Mouse (Mus musculus) layer of hippocampus, adult 8-10 months (tissue): ENCODE results near the gene Ptgr1. TPM values are rescaled to one million over a fixed set of nuclear protein-coding genes. Genes with fewer than 3 reads are reported as not detected.

Source experiments
- DNase-seq, 2 experiments: peaks; one replicate each; pipeline ENCODE4 v3.0.0; 2022; ENCODE audit warnings: low spot score in 2 of 2
- total RNA-seq, 4 experiments: library from RNA; stranded (reverse); gene quantifications; 2 replicates each; pipeline ENCODE4 v1.2.4; 2022

Gene Ptgr1
- 1 to 10 TPM; 1.6 to 3.4 (median 3.1) TPM for total RNA-seq

DNA sequence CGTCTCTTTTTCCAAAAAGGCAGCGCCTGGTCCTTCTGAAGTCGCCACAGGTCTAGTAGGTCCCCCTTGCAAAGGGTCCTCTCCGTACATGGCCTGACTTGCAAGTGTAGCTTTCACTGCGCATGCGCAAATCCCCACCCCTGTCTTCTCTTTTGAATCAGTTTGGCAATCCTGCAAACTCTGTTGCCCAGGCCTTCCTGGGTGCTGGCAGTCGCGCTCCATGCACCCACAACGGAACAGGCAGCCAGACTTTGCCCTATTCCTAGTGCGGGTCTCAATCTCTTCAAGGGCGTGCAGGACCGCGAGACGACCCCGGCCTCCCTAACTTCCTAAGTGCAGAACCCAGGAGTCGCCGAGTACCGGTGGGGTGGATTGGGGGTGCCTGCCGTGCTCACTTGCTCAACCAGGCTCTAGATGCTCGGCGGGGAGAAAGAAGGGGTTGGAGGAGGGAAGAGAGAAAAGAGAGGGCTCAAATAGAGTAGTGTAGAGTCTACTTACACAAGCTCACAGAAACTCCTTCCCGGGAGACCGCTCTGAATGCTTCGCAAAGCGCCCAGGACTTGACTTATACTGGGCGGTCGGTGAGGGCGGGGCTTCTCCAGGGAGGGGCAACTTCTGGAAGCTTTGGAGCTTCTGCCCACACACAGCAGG lies at the start of gene Ptgr1:
TSS of gene Ptgr1 (minus strand) at position 580 of the 651 bp plus-strand sequence.
- DNase-seq, result peak; percentile 61 to 81

DNA sequence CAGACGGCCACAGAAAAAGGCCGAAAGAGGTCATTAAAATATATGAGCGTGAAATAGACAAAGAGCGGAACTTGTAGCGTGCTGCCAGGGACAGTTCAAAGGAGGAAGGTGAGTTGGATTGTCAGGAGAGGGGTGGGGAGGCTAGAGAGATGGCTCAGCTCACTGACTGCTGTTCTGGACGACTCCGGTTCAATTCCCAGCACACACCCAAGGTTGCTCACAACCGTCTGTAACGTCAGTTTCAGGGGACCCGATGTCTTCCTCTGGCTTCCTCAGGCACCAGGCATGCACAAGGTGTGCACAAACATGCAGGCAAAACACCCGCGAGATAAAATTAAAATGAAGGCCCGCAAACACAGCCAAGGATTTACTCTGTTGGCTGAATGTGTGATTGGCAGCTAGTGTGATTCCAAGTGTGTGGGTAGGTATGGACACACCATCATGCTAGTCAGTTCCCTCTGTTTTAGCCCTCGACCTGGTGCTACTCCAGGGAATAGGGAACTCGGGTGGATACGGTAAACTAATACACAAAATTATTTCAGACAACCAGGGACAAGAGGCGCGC lies 48.9 kb upstream of the Ptgr1 start:
- DNase-seq, result peak in 1 of 2 experiments; percentile 11

DNA sequence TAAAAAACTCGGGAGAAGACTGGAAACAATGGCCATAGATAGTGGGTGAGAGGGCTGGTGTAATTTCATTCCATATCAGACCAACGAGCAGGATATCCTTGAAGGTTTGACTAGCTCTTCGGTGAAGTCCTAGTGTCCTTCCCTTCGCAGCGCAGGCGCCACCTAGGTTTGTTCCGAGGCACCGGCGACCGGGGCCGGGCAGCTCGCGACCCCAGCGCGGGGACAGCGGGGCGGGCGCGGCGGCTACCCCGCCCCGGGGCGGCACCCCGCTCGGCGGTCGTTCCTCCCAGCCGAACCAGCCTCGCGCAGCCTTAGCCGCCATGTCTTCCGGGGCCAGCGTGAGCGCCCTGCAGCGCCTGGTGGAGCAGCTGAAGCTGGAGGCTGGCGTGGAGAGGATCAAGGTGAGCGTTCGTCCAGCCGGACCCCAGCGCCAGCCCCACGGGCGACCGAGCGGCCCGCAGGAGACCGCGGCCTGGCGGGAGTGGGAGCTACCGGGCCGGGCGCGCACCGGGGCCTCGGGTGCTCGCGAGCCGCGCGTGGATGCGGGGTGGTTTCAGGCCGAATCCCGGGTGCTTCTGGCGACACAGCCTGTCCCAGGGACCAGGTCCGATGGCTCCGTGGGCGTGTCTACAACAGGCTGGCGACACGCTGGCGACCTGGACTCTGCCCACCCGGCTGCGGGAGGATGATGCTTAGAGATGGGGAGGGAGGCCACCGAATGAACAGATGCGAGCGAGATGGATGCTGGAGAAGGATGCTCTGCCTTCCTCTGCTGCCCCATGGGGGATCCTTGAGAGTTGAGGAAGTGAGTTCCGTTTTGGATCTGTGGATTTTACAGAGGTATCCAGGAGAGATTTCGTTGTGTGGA lies 48.2 kb upstream of the Ptgr1 start, which contains the start of gene Gng10:
TSS of gene Gng10 (plus strand) at position 171 of the 868 bp plus-strand sequence.
- DNase-seq, result peak; percentile 33 to 45

DNA sequence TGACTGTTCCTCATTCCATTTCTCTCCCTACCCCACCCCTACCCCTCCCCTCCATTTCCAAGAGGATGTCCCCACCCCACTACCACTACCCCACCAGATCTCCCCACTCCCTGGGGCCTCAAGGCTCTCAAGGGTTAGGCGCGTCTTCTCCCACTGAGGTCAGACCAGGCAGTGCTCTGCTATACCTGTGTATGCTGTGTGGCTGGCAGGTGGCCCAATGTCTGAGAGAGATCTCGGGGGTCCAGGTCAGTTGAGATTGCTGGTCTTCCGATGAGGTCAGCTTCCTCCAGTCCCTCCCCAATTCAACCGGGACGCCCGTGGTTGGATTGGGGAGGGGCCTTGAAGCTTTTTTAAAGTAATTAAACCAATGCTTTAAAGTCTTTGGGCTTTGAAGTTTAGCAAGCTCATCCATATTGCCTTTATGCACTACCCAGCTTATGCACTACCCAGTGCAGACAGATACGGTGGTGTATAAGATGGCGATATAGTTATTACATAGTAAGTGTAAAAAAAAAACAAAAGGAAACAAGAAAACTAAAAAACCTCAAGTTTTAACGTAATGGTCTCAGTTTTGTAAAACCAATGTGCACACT lies 47.5 kb upstream of the Ptgr1 start:
- no peak for DNase-seq

DNA sequence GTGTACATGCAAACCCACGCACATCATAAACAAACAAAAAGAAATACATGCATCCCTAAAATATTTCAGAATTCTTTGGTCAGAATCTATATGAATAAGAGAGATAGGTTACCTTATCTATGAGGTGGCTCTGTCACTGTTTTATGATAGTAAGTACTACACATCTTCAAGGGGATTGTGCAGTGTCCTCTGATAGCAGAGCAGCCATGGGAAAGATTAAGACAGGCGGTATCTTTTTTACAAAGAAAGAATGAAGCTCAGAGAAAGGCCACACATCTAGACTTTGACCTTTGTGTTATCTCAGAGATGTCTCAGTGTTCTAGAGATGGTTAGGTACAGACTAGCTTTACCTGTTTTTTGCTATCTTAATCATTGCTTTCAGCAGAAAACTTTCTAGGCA lies 30.0 kb upstream of the Ptgr1 start:
- no peak for DNase-seq

DNA sequence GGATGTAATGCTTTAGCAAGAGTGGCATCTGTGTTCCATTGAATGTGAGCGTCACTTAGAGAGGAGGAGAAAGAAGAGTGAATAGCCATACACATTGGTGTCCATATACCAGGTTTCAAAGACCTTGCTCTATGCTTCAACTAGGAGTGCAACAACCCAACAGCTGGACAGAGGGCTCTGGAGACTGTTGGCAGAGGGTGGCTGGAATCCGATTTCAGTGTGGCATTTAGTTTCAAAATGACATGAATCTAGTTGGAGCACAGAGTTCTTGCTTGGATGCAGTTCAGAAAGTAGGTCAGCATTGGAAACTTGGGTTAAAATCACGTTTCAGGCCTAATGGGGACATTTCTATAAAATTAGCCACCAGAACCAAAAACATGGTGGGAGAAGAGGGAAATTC lies 28.3 kb upstream of the Ptgr1 start:
- no peak for DNase-seq

DNA sequence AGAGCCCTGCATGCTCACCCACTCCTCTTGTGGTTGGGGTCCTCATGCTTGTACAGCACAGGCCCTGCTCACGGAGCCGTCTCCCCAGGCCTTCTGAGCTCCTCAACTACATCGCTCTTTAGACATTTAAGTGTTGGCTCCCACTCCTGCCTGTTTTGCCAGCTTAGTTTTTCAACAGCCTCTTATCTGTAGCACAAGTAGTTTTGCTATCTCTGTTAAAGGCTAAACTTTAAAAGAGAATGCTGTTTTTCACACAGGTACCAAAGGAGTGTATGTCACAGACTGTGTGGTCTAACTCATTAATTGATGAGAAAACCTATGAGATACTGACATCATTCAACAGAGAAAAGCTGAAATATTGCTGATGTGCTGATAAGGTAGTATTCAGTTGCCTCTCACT lies 24.5 kb upstream of the Ptgr1 start:
- no peak for DNase-seq

DNA sequence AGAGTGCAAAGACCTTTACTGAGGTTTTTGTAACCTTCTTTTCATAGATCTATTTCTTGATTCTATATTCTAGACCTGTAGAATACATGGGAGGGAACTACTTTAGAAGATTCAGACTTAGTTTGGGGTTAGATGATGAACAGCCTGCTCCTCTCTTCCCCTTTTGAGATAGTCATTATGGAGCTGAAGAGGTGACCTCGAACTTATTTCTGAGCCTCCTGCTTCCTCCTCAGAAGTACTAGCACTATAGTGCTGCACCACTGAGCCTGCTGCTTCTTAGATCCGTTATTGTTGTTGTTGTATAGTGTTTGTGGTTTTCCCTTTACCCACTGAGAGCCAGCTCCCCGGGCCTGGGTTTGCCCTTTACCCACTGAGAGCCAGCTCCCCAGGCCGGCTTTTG lies 22.8 kb upstream of the Ptgr1 start:
- DNase-seq, result no peak

DNA sequence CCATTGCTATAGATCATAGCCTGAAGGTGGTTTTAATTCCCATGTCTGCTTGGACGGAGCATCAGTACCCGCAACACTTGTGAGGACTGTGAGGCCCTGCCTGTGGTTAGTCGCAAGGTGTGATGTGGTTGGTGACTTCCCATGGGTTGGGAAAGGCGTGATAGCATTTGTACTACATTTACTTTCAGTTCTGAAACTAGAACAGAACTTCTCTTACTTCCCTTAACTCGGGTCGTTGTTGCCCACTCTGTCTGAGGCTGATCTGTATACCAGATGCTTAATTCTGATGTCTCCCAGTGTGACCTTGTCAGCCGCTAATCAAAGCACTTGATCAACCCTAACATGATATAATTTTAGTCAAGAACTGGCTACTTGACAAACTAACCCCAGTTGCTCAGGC lies 22.3 kb upstream of the Ptgr1 start:
- no peak for DNase-seq

DNA sequence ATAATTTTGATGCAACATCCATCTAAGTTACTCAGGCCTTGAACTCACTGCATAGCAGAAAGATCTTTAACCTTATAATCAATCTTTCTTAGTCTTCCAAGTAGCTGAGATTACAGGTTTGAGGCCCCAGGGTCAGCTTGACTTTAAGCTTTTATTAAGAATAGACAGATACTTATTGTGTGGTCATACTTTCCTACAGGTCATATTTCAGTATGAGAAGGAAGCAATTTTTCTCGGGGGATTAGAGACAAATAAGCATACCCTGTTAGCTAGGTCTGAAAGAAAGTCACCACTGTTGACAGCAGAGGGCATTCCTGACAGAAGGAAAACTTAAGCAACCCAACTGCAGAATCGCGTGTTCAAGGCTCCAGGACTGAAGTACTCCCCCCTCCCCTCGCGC lies 21.1 kb upstream of the Ptgr1 start:
- no peak for DNase-seq

DNA sequence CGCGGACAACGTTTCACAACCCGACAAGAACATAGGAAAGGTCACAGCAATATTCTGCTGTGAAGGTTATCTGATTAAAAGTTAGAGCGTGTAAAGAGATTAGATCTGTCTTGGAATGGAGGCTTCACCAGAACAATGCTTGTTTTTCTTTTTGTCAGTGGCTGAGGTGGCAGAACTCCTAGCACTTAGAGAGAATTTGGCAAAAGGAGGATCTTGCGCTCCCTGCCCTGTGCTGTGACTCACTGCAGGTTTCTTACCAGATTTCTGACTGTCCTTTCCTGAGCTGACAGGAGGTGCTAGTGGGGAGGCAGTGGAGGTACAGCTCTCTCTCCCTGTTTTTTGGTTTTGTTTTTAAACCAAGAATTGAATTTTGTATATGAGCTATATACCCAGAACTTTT lies 20.1 kb upstream of the Ptgr1 start:
- no peak for DNase-seq

DNA sequence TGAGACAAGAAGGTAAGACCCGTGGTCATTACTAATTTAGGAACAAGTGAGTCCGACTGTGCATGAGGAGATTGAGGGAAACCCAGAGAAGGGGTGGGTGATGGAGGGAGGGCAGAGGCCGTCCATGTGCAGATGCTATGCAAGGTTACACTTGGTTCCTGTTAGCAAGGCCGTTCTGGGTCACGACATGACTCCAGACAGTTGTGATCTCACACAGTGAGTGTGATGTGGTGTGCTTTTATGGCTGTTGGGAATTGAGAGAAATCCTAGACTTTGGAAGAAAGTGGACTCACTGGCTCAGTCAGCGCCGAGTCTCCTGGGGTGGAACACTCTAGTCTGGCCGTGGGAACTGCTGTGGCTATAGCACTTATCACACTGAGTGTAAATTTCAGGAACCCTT lies 19.3 kb upstream of the Ptgr1 start:
- no peak for DNase-seq

DNA sequence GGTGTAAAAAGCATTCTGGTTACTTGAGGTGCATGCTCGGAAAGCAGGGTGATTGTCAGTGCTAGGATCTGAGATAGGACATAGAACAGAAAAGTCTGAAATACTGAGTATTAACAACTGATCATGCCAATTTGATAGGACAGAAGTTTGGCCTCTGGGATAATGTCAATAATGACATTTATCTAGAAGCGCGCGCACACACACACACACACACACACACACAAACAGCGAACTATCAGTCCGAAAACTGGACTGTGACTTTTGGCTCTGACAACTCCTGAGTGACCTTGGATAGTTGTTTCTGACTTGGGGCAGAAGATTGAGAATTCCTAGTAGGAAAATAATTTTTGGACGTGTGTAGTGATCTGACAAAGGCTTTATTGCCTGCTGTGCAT lies 16.9 kb upstream of the Ptgr1 start:
- DNase-seq, result no peak

DNA sequence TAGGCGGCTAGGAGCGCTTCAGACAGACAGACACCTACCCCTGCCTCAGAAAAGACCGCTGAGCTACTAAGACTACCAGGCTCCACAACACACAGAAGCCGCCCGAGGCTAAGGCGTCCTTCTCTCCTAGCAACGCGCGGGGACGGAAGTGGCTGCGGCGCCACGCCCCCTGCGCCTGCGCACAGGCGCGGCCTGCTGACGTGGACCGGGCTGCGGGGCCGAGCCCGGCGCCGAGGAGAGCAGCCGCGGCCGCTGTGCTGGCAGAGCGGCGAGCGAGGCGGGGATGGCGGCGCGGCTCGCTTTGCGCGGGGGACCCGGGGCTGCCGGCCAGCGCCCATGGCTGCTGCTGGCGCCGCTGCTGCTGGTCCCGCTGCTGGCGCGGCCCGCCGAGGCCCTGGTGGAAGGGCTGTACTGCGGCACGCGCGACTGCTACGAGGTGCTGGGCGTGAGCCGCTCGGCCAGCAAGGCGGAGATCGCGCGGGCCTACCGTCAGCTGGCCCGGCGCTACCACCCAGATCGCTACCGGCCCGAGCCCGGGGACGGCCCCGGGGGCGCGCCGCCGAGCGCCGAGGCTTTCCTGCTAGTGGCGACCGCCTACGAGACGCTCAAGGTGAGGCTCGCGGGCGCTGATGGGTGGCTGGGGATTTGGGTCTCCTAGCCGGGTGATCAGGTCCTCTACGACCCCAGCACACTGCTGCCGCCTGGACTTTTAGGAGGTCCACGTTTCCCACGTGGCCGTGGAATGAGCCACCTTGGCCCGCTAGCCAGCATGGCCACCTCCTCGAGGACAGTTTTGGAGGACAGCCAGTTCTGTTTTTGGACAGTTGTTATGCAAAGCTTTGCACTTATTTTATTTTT lies 16.3 kb upstream of the Ptgr1 start, which contains the start of gene Gm20503:
TSS of gene Gm20503 (plus strand) at position 263 of the 858 bp plus-strand sequence.
- peak; percentile 72 to 87 for DNase-seq

DNA sequence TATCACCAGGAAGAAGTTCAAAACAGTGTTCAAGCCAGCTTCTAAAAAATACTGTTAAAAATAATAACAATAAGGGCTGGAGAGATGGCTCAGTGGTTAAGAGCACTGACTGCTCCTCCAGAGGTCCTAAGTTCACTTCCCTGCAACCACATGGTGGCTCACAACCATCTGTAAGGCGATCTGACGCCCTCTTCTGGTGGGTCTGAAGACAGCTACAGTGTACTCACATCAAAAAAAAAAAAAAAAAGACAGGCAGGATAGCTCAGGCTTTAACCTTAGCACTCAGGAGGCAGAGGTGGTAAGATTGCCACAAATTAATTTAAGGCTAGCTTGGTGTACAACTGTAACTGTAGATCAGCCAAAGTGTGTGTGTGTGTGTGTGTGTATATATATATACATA lies 13.7 kb upstream of the Ptgr1 start:
- no peak for DNase-seq

DNA sequence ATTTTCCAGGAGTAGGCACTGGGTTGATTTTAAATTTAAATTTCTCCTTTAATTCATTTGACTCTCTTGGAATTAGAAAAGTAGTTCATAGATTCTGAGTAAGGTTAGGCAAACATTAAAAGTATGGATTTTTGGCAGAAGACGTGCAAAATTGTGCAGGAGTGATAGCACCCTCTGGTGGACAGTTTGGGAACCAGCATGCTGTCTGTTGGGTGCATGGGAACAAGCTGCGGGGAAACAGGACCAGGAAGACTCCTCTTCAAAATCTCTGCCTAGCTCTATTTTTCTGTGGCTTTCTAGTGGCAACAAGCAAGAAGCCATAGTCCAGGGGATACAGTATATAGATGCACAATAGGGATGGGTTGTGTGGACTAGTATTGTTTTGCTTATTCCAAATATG lies 12.8 kb upstream of the Ptgr1 start:
- DNase-seq, result peak; percentile 64 to 84

DNA sequence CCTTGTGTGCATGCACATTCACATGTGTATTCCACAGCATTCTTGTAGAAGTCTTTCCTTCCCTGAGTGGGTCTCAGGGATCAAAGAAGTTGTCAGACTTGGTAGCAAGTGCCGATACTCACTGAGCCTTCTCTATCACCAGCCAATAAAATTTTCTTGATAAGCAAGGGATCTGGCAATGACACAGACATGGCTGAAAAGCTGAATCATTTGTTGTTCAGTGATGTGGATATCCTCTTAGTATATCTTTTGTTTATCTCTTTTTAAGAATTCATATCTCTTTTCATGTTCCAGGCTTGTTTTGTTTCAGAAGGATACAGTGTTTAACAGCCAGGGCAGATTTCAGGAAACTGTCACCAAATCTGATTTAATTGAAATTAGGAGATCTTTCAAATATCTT lies 11.8 kb upstream of the Ptgr1 start:
- no peak for DNase-seq

DNA sequence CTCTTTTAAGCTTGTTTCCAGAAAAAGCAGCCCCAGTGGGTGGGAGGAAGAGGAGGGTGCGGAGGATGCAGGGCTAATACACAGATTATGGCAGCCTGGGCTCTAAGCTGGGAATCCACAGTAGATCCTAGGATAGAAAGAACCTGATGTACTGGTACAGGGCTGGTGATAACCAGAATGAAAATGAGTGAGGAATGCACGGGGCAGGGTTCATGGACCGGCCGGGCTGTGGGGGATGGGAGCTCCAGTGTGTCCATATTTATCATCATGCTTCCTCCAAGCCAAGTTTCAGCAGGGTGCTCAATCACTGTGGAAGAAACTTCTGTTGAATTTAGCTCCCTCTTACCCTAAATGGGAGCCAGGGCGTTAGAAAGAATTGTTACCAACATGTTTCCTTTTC lies 10.2 kb upstream of the Ptgr1 start:
- DNase-seq, result no peak

DNA sequence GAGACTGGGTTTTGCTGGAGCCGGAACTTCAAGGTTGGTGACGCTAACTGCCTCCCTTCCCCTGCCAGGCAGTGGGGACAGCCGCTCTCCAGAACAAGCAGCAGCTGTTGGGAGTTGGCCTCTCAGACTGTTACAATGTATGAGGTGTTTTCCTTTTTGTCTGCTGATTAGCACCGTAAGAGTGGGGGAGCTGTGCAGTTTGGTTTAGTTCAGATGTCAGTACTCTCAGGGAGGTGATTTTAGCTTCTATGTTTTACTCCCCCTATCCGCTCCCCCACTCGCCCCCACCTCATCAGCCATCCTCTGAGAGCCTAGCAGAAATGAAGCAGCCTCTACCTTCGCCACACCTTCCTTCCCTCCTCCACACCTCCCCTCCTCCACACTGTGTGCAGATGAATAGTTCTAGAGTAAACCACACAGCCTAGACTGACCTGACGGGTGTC lies 8.4 kb upstream of the Ptgr1 start:
- DNase-seq, result no peak

DNA sequence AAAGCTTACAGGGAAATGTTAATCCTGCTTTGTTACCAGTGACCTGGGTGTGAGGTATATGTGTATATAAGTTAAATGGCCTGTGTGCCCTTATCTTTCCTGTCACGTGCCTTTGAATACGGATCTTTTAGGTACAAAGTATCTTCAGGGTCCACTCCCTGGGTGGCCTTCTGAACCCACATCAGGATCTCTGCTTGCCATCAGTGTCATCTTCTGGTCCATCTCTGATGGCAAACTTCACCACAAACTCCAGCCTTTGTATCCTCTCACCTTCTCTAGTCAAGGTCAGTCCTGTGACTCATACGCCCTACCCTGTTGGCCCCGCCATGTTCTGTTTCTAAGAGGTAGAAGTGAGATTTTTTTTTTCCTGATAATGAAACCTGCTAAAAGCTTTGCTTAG lies 7.8 kb upstream of the Ptgr1 start, which contains the start of gene Dnajc25:
TSS of gene Dnajc25 (plus strand) at position 301 of the 400 bp plus-strand sequence.
- DNase-seq, result no peak

DNA sequence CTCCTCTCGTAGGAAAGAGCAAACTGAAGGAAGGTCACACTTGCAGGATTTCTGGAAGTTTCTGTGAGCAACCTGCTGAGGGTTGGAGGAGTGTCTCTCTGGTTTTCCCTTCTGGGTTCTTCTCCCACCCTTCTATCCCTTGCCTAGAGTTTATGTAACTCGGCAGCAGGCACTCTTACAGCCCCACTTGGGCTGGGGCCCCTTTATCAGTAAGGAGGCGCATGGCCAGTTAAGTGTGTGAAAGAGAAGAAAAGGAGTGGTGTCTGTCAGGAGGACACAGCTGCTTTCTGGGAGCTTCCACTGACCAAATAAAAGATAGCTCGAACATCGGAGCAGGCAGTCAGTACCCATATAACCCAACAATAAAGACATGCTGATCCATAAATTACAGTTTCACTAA lies 5.3 kb upstream of the Ptgr1 start:
- no peak for DNase-seq
